Mouse (Mus musculus): ENCODE measurements around the gene Fkbp5. TPM values are rescaled to one million over a fixed set of nuclear protein-coding genes. Genes with fewer than 3 reads are reported as not detected.

Fkbp5 gene
- polyA plus RNA-seq, 1 experiment = 26.1 TPM

GRCm38 (mm10) chr17:28519827-28520226 lies 2.5 kb upstream of the Fkbp5 start:
- Histone ChIP-seq H3K4me3 (ENCODE audit: extremely low read depth, insufficient read depth, insufficient read length) (no peak overlapping the region), H3K27ac (ENCODE audit: insufficient read depth, low read length) (no peak overlapping the region), H3K4me1 (ENCODE audit: control insufficient read depth, insufficient read depth, insufficient read length) (peaks cover 49% of the 10 kb centered on the region), H3K36me3 (ENCODE audit: control insufficient read depth, insufficient read depth, low read length) (no peaks in the 10 kb centered on the region), H3K27me3 (ENCODE audit: control insufficient read depth, insufficient read depth, low read length) (no peaks in the 10 kb centered on the region)
- TF ChIP-seq CTCF (IDR thresholded peaks at IDR 0.05; ENCODE audit: extremely low read depth, insufficient read depth, insufficient read length, insufficient replicate concordance) (peak; percentile 43; the same call in 1 of the 2 replicates), POLR2A (IDR thresholded peaks at IDR 0.05; ENCODE audit: low read depth, low read length) (no peak)
- DNase-seq (ENCODE audit: low read depth in 1 of 2, low spot score in 2 of 2) = no peak
- WGBS = 77% methylated on average over 3 of the region's 3 CpGs

GRCm38 (mm10) chr17:28518615-28519071 lies 1.3 kb upstream of the Fkbp5 start:
- TF ChIP-seq CTCF (IDR thresholded peaks at IDR 0.05; ENCODE audit: extremely low read depth, insufficient read depth, insufficient read length, insufficient replicate concordance) (no peak), POLR2A (IDR thresholded peaks at IDR 0.05; ENCODE audit: low read depth, low read length) (no peak; the same call in 1 of the 2 replicates)
- H3K36me3 ChIP-seq (ENCODE audit: control insufficient read depth, insufficient read depth, low read length) = no peaks in the 10 kb centered on the region
- peak overlapping the region; percentile 58 for H3K4me3 ChIP-seq (ENCODE audit: extremely low read depth, insufficient read depth, insufficient read length)
- DNase-seq (ENCODE audit: low read depth in 1 of 2, low spot score in 2 of 2) = peak in 1 of 2 experiments; percentile 26
- H3K4me1 ChIP-seq (ENCODE audit: control insufficient read depth, insufficient read depth, insufficient read length) = peaks cover 49% of the 10 kb centered on the region
- no peaks in the 10 kb centered on the region for H3K27me3 ChIP-seq (ENCODE audit: control insufficient read depth, insufficient read depth, low read length)
- WGBS = 6% methylated on average over 8 of the region's 8 CpGs
- H3K27ac ChIP-seq (ENCODE audit: insufficient read depth, low read length) = peak overlapping the region; percentile 89

GRCm38 (mm10) chr17:28517956-28518614 lies 758 bp upstream of the Fkbp5 start:
- peak overlapping the region; percentile 58 for H3K4me3 ChIP-seq (ENCODE audit: extremely low read depth, insufficient read depth, insufficient read length)
- WGBS = 1% methylated on average over 46 of the region's 46 CpGs
- H3K36me3 ChIP-seq (ENCODE audit: control insufficient read depth, insufficient read depth, low read length) = no peaks in the 10 kb centered on the region
- H3K27me3 ChIP-seq (ENCODE audit: control insufficient read depth, insufficient read depth, low read length) = no peaks in the 10 kb centered on the region
- TF ChIP-seq POLR2A (IDR thresholded peaks at IDR 0.05; ENCODE audit: low read depth, low read length) (no peak; the same call in 1 of the 2 replicates), CTCF (IDR thresholded peaks at IDR 0.05; ENCODE audit: extremely low read depth, insufficient read depth, insufficient read length, insufficient replicate concordance) (no peak)
- H3K4me1 ChIP-seq (ENCODE audit: control insufficient read depth, insufficient read depth, insufficient read length) = peaks cover 53% of the 10 kb centered on the region
- DNase-seq (ENCODE audit: low read depth in 1 of 2, low spot score in 2 of 2) = peak in 1 of 2 experiments; percentile 76
- H3K27ac ChIP-seq (ENCODE audit: insufficient read depth, low read length) = peak overlapping the region; percentile 91

- H3K36me3 ChIP-seq (ENCODE audit: control insufficient read depth, insufficient read depth, low read length) = no peaks in the 10 kb centered on the region
- H3K27ac ChIP-seq (ENCODE audit: insufficient read depth, low read length) = peak overlapping the region; percentile 91
- peak overlapping the region; percentile 2; the same call in 1 of the 2 replicates for H3K4me3 ChIP-seq (ENCODE audit: extremely low read depth, insufficient read depth, insufficient read length)
- TF ChIP-seq CTCF (IDR thresholded peaks at IDR 0.05; ENCODE audit: extremely low read depth, insufficient read depth, insufficient read length, insufficient replicate concordance) = no peak
- no peak for TF ChIP-seq POLR2A (IDR thresholded peaks at IDR 0.05; ENCODE audit: low read depth, low read length)
- H3K4me1 ChIP-seq (ENCODE audit: control insufficient read depth, insufficient read depth, insufficient read length) = peaks cover 56% of the 10 kb centered on the region
- WGBS = 34% methylated on average over 4 of the region's 4 CpGs
- DNase-seq (ENCODE audit: low read depth in 1 of 2, low spot score in 2 of 2) = no peak
- H3K27me3 ChIP-seq (ENCODE audit: control insufficient read depth, insufficient read depth, low read length) = no peaks in the 10 kb centered on the region
Measured at GRCm38 (mm10) chr17:28516881-28517280, 446 bp downstream of the Fkbp5 start.

- H3K27me3 ChIP-seq (ENCODE audit: control insufficient read depth, insufficient read depth, low read length) = no peaks in the 10 kb centered on the region
- WGBS = 41% methylated on average over 10 of the region's 10 CpGs
- H3K4me1 ChIP-seq (ENCODE audit: control insufficient read depth, insufficient read depth, insufficient read length) = peaks cover 59% of the 10 kb centered on the region
- DNase-seq (ENCODE audit: low read depth in 1 of 2, low spot score in 2 of 2) = no peak
- TF ChIP-seq POLR2A (IDR thresholded peaks at IDR 0.05; ENCODE audit: low read depth, low read length) = no peak
- TF ChIP-seq CTCF (IDR thresholded peaks at IDR 0.05; ENCODE audit: extremely low read depth, insufficient read depth, insufficient read length, insufficient replicate concordance) = no peak
- H3K36me3 ChIP-seq (ENCODE audit: control insufficient read depth, insufficient read depth, low read length) = no peaks in the 10 kb centered on the region
- no peak overlapping the region for H3K4me3 ChIP-seq (ENCODE audit: extremely low read depth, insufficient read depth, insufficient read length)
- H3K27ac ChIP-seq (ENCODE audit: insufficient read depth, low read length) = peak overlapping the region; percentile 61
Measured at GRCm38 (mm10) chr17:28515431-28516341, 1.6 kb downstream of the Fkbp5 start.

- 53% methylated on average over 5 of the region's 5 CpGs for WGBS
Measured at GRCm38 (mm10) chr17:28514555-28514954, 2.8 kb downstream of the Fkbp5 start.

More at GRCm38 (mm10) chr17:28514555-28514954, 2.8 kb downstream of the Fkbp5 start:
- H3K36me3 ChIP-seq (ENCODE audit: control insufficient read depth, insufficient read depth, low read length) = no peaks in the 10 kb centered on the region
- H3K27me3 ChIP-seq (ENCODE audit: control insufficient read depth, insufficient read depth, low read length) = no peaks in the 10 kb centered on the region
- no peak for DNase-seq (ENCODE audit: low read depth in 1 of 2, low spot score in 2 of 2)
- TF ChIP-seq POLR2A (IDR thresholded peaks at IDR 0.05; ENCODE audit: low read depth, low read length) (no peak), CTCF (IDR thresholded peaks at IDR 0.05; ENCODE audit: extremely low read depth, insufficient read depth, insufficient read length, insufficient replicate concordance) (no peak)
- H3K4me3 ChIP-seq (ENCODE audit: extremely low read depth, insufficient read depth, insufficient read length) = no peak overlapping the region
- peak overlapping the region; percentile 70 for H3K27ac ChIP-seq (ENCODE audit: insufficient read depth, low read length)
- H3K4me1 ChIP-seq (ENCODE audit: control insufficient read depth, insufficient read depth, insufficient read length) = peaks cover 64% of the 10 kb centered on the region

Data from spleen, adult 2 months (tissue).